11 mouse cellular contexts compared by ENCODE assay signal in the genomic region with DNA sequence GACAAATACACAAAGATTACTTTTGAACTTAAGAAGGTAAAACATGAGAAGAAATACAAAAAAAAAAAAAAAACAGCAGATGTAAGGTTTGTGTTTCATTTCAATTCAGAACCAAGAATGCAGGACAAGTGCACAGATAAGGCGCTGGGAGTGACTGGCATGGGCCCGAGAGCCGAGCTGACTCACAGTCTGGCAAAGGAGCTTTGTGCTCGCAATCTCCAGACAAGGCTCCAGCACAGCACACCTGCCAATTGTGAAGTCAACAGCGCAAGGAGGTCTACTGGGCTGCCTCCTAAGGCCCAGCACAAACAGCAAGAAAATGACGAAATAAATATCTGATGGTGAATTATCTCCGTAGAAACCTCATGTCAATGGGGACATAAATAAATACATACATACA. TPM values are rescaled to one million over a fixed set of nuclear protein-coding genes. Genes with fewer than 3 reads are reported as not detected.
DNase-seq lines count a peak whose midpoint lies in the region; ATAC-seq and TF ChIP-seq lines count a peak whose summit lies in the region.
"Had no signal": no experiment of that assay in that cellular context is flagged by ENCODE, and none has a peak within 500 bp of the region (broad histone marks: within the 10 kb centered on the region; RNA-seq: fewer than 3 reads in every experiment).

No protein-coding gene starts in this region.

- ATAC-seq in heart, embryonic 11.5 days (replicated peaks; ENCODE audit: insufficient number of reproducible peaks, low FRiP score, low TSS enrichment): no peak
- ATAC-seq in intestine, postnatal 0 days: peak; percentile 84
- ATAC-seq in stomach, embryonic 14.5 days (ENCODE audit: insufficient number of reproducible peaks, insufficient read depth, low FRiP score, low read depth): peak; percentile 57; the same call in 1 of the 2 replicates
- no peak for ATAC-seq in monocyte, adult 5-6 weeks (replicated peaks; ENCODE audit: insufficient number of reproducible peaks, low FRiP score, low TSS enrichment, poor library complexity, severe bottlenecking)

- 0 out of 2 replicates have a peak, but pooled peaks cover 3% of the 10 kb centered on the region for H3K36me3 ChIP-seq in heart, embryonic 11.5 days (ENCODE audit: control insufficient read depth, insufficient read depth, low read length)
- no peaks in the 10 kb centered on the region for H3K36me3 ChIP-seq in intestine, postnatal 0 days (ENCODE audit: control insufficient read depth, insufficient read depth)
- no peaks in the 10 kb centered on the region for H3K36me3 ChIP-seq in stomach, embryonic 14.5 days (ENCODE audit: control insufficient read depth, insufficient read depth, low read length)

- no peaks in the 10 kb centered on the region for H3K27me3 ChIP-seq in heart, embryonic 11.5 days (ENCODE audit: control insufficient read depth, insufficient read depth, low read length)
- no peaks in the 10 kb centered on the region for H3K27me3 ChIP-seq in intestine, postnatal 0 days (replicated peaks; ENCODE audit: control insufficient read depth, insufficient read depth, low read length)
- H3K27me3 ChIP-seq in stomach, embryonic 14.5 days (ENCODE audit: control insufficient read depth, insufficient read depth, low read length): no peaks in the 10 kb centered on the region
- H3K27me3 ChIP-seq: CH12.LX; forebrain, embryonic 13.5 days had no signal

- H3K4me1 ChIP-seq in heart, embryonic 11.5 days (ENCODE audit: control insufficient read depth, insufficient read depth, low read length): peaks cover 35% of the 10 kb centered on the region
- 0 out of 2 replicates have a peak, but pooled peaks cover 2% of the 10 kb centered on the region for H3K4me1 ChIP-seq in intestine, postnatal 0 days (replicated peaks; ENCODE audit: control insufficient read depth, insufficient read depth, low read length)
- H3K4me1 ChIP-seq in stomach, embryonic 14.5 days (ENCODE audit: control insufficient read depth, insufficient read depth, low read length): peaks cover 21% of the 10 kb centered on the region; the same call in 1 of the 2 replicates

- no peak overlapping the region for H3K9ac ChIP-seq in heart, embryonic 11.5 days (ENCODE audit: low read depth, low read length)
- H3K9ac ChIP-seq in intestine, postnatal 0 days (ENCODE audit: low read depth, low read length): no peak overlapping the region
- no peak overlapping the region for H3K9ac ChIP-seq in stomach, embryonic 14.5 days (replicated peaks; ENCODE audit: low read depth, low read length)
- H3K9ac ChIP-seq: forebrain, embryonic 13.5 days had no signal

- DNase-seq in heart, adult 18-20 months: peak; percentile 67 to 81
- DNase-seq in cerebellum, postnatal 10 days: peak; percentile 48 to 56
- no peak for DNase-seq in kidney, postnatal 36 days
- DNase-seq in kidney, adult 8-10 months: no peak

- 42% methylated on average over 7 of the region's 7 CpGs for WGBS in heart, embryonic 11.5 days (ENCODE audit: insufficient replicate concordance)
- 52% methylated on average over 7 of the region's 7 CpGs for WGBS in intestine, postnatal 0 days
- 72% methylated on average over 7 of the region's 7 CpGs for WGBS in stomach, embryonic 14.5 days

- H3K27ac ChIP-seq in heart, embryonic 11.5 days (ENCODE audit: low read depth, low read length): no peak overlapping the region
- H3K27ac ChIP-seq in intestine, postnatal 0 days (ENCODE audit: low read depth, low read length): no peak overlapping the region
- no peak overlapping the region for H3K27ac ChIP-seq in stomach, embryonic 14.5 days (ENCODE audit: low read length)
- H3K27ac ChIP-seq: macrophage had no signal

- H3K4me3 ChIP-seq in heart, embryonic 11.5 days (ENCODE audit: low read depth, low read length): no peak overlapping the region
- no peak overlapping the region for H3K4me3 ChIP-seq in intestine, postnatal 0 days (ENCODE audit: low read depth, low read length)
- no peak overlapping the region for H3K4me3 ChIP-seq in stomach, embryonic 14.5 days (ENCODE audit: low read depth, low read length)
- H3K4me3 ChIP-seq: forebrain, embryonic 13.5 days had no signal

- H3K4me2 ChIP-seq in heart, embryonic 11.5 days: no peak overlapping the region
- no peak overlapping the region for H3K4me2 ChIP-seq in intestine, postnatal 0 days (replicated peaks; ENCODE audit: low read depth)
- no peak overlapping the region for H3K4me2 ChIP-seq in stomach, embryonic 14.5 days (replicated peaks; ENCODE audit: low read depth, low read length)
- H3K4me2 ChIP-seq: forebrain, embryonic 13.5 days had no signal

- H3K9me3 ChIP-seq in heart, embryonic 11.5 days (replicated peaks; ENCODE audit: control insufficient read depth, low read length): no peaks in the 10 kb centered on the region
- no peaks in the 10 kb centered on the region for H3K9me3 ChIP-seq in intestine, postnatal 0 days (ENCODE audit: control insufficient read depth)
- no peaks in the 10 kb centered on the region for H3K9me3 ChIP-seq in stomach, embryonic 14.5 days (ENCODE audit: control insufficient read depth, low read depth, low read length)
- H3K9me3 ChIP-seq: forebrain, embryonic 13.5 days had no signal

- TF ChIP-seq CTCF in intestine, postnatal 0 days (IDR thresholded peaks at IDR 0.05; ENCODE audit: low read depth): no peak

RNA-seq across cellular contexts. Expression of a gene that starts 9.8 kb away (rescaled TPM):
- total RNA-seq in heart, adult 18-20 months (2021): 10 to 100 TPM; 20.0 to 31.3 TPM
- 18.6 and 20.5 TPM in 2 replicates for polyA plus RNA-seq in heart, embryonic 11.5 days (2014; fragmentation: Nextera tagmentation; extraction: Ambion mirVana)
- polyA plus RNA-seq in intestine, postnatal 0 days (2015; fragmentation: Nextera tagmentation; extraction: Ambion mirVana): 8.9 and 10.5 TPM in 2 replicates
- 29.7 and 35.0 TPM in 2 replicates for polyA plus RNA-seq in stomach, embryonic 14.5 days (2014; fragmentation: Nextera tagmentation; extraction: Ambion mirVana)
- total RNA-seq in monocyte, adult 5-6 weeks (2017): 0.29 to 1.6 TPM (median 0.85 TPM) in 3 replicates
- total RNA-seq: CH12.LX had no signal

Comparison
In these comparisons a context has a peak if more than half of its experiments do, and no peak if none do; other contexts are left out.
1. DNase-seq: peak in heart, adult 18-20 months (2 of 2) and cerebellum, postnatal 10 days (2 of 2); none in kidney, postnatal 36 days (0 of 2) and kidney, adult 8-10 months (0 of 2).
2. ATAC-seq: peak in intestine, postnatal 0 days (single experiment) and stomach, embryonic 14.5 days (single experiment); none in heart, embryonic 11.5 days (single experiment) and monocyte, adult 5-6 weeks (single experiment).